Mouse (Mus musculus) testis, adult 2 months (tissue): Measurements from ENCODE around the gene Fbxw4.

ENCODE experiments used
- CTCF ChIP-seq: fragments of 200-500 bp; IDR thresholded peaks from 2 replicates; pipeline ENCODE4 v1.5.1; 2012; ENCODE audit warnings: low read depth, mild to moderate bottlenecking, inconsistent platforms, low read length, moderate library complexity; ENCODE audit not compliant: control insufficient read depth, insufficient read depth, insufficient replicate concordance
- POLR2A ChIP-seq: fragments of 200-500 bp; IDR thresholded peaks from 2 replicates; pipeline ENCODE4 v1.6.1; 2012; ENCODE audit warnings: low read depth, mild to moderate bottlenecking, inconsistent platforms, low read length, moderate library complexity; ENCODE audit not compliant: control insufficient read depth

GRCm38 (mm10) chr19:45694056-45694455 lies 33.9 kb upstream of the Fbxw4 start:
- TF ChIP-seq CTCF = peak; percentile 23; the same call in 1 of the 2 replicates
- TF ChIP-seq POLR2A = no peak
